Mouse (Mus musculus) liver, postnatal 0 days (tissue): ENCODE data around the gene Tarsl2.

Experiments
- CTCF ChIP-seq: sonication (generic); IDR thresholded peaks from 2 replicates; pipeline ENCODE4 v1.5.1; 2016; ENCODE audit warnings: antibody characterized with exemption, low read depth
- EP300 ChIP-seq: IDR thresholded peaks from 2 replicates; pipeline ENCODE4 v1.6.1; 2016; ENCODE audit warnings: antibody characterized with exemption, low read depth, mild to moderate bottlenecking

- TF ChIP-seq CTCF (no peak), EP300 (no peak)
Measured at GRCm38 (mm10) chr7:65678050-65678449, 33.4 kb downstream of the Tarsl2 start.
